Mouse (Mus musculus) MN1 (cell line): ENCODE data around the gene Rfx1.

ENCODE experiments used
- DNase-seq: peaks from one replicate; pipeline ENCODE4 v3.0.0-alpha.2; 2016; ENCODE audit warnings: low spot score

Gene Rfx1

GRCm38 (mm10) chr8:84066291-84066930, at the start of gene Rfx1:
Gene Rfx1 (plus strand): TSS chr8:84066834.
- peak; percentile 100 for DNase-seq

GRCm38 (mm10) chr8:84019738-84020137, 46.9 kb upstream of the Rfx1 start:
- DNase-seq = no peak

- DNase-seq = no peak
Observed at GRCm38 (mm10) chr8:84021096-84021495, 45.5 kb upstream of the Rfx1 start, which contains the start of gene Palm3. Gene Palm3 (plus strand): TSS chr8:84021471.

- no peak for DNase-seq
Observed at GRCm38 (mm10) chr8:84021569-84021968, 45.1 kb upstream of the Rfx1 start.

- DNase-seq = peak; percentile 72
Observed at GRCm38 (mm10) chr8:84023085-84023484, 43.5 kb upstream of the Rfx1 start.

GRCm38 (mm10) chr8:84023631-84024030, 43.0 kb upstream of the Rfx1 start:
- no peak for DNase-seq

- peak; percentile 52 for DNase-seq
Observed at GRCm38 (mm10) chr8:84024171-84024570, 42.5 kb upstream of the Rfx1 start.

- no peak for DNase-seq
Observed at GRCm38 (mm10) chr8:84025863-84026262, 40.8 kb upstream of the Rfx1 start.

GRCm38 (mm10) chr8:84027449-84027848, 39.2 kb upstream of the Rfx1 start:
- DNase-seq = no peak

GRCm38 (mm10) chr8:84029272-84029671, 37.4 kb upstream of the Rfx1 start:
- no peak for DNase-seq

- DNase-seq = no peak
Observed at GRCm38 (mm10) chr8:84032777-84033176, 33.9 kb upstream of the Rfx1 start.

- no peak for DNase-seq
Observed at GRCm38 (mm10) chr8:84038015-84038414, 28.6 kb upstream of the Rfx1 start.

- peak; percentile 77 for DNase-seq
Observed at GRCm38 (mm10) chr8:84039050-84039449, 27.6 kb upstream of the Rfx1 start.

- DNase-seq = peak; percentile 91
Observed at GRCm38 (mm10) chr8:84042066-84042947, 24.3 kb upstream of the Rfx1 start, which contains the start of gene Il27ra. Gene Il27ra (minus strand): TSS chr8:84042589.

- peak; percentile 30 for DNase-seq
Observed at GRCm38 (mm10) chr8:84042948-84043342, 23.7 kb upstream of the Rfx1 start.

- DNase-seq = no peak
Observed at GRCm38 (mm10) chr8:84044103-84044502, 22.5 kb upstream of the Rfx1 start.

GRCm38 (mm10) chr8:84044900-84045299, 21.7 kb upstream of the Rfx1 start, which contains the start of gene Rln3:
Gene Rln3 (minus strand): TSS chr8:84045000.
- DNase-seq = no peak

GRCm38 (mm10) chr8:84046505-84046904, 20.1 kb upstream of the Rfx1 start:
- no peak for DNase-seq

GRCm38 (mm10) chr8:84048171-84048570, 18.5 kb upstream of the Rfx1 start:
- no peak for DNase-seq

GRCm38 (mm10) chr8:84052746-84053145, 13.9 kb upstream of the Rfx1 start:
- peak; percentile 54 for DNase-seq

GRCm38 (mm10) chr8:84053229-84053628, 13.4 kb upstream of the Rfx1 start:
- DNase-seq = no peak

- no peak for DNase-seq
Observed at GRCm38 (mm10) chr8:84057827-84058226, 8.8 kb upstream of the Rfx1 start.

- no peak for DNase-seq
Observed at GRCm38 (mm10) chr8:84059226-84059625, 7.4 kb upstream of the Rfx1 start.
